Mouse (Mus musculus): ENCODE measurements at regions not wholly inside any gene's neighbourhood (a gene's known extent, or its start where the extent isn't known, plus 50 kb on each side); places are given as distances from the start of the nearest gene placed in this dataset.
A peak's percentile ranks its signal among the peaks of the same experiment; 100 is the strongest.

DNA sequence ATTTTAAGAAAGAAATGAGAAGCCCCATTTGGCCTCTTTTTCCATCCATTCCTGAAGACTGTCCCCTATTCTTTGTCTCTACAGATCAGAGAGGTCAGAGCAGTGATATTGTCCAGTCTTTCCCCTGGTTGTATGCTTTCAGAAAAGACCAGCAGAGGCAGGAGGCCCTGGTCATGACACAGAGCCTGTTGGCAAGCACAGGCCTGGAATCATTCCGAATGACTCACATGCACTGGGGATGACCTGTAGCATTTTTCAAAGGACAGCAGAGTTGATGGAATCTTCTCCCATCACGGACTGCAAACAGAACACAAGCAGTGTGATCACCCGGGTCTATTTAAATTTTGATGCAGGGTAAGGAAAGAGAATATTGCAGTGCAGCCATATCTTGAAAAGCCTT, 50.2 kb upstream of the Nxt1 start:
- peak; percentile 18 for DNase-seq (ENCODE audit: low spot score)

DNA sequence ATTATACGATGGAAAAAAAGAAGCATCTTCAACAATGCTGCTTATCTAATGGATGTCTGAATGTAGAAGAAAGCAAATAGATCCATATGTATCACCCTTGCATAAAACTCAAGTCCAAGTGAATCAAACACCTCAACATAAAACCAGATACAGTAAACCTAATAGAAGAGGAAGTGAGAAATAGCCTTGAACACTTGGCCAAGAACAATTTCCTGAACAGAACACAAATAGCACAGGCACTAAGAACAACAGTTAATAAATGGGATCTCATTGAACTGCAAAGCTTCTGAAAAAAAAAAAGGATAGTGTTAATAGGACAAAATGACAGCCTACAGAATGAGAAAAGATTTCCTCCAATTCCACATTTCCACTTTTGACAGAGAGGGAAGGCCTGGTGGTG, 60.5 kb upstream of the Nxt1 start:
- no peak for DNase-seq (ENCODE audit: low spot score)

DNA sequence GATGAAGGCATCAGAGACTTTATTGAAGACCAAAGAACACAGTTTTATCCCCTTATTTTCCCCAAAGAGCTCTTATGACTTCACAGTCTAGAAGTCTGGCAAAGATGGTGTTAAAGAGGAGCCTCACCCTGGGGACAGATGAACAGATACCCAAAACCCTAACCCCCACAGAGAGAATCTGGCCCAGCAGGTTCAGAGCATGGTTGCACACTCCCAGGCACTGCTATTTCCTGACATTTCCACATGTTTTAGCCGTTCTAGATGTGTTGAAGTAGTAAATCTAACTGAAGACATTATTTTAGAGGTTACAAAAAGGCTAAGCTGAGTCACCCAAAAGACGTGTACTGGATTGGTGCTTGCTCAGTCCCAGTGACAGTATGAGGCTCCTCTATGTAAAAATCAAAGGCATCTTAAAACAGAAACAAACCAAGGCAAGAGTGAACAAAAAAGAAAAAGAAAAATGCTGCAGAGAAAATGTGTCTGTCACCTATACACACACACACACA, 66.9 kb upstream of the Nxt1 start:
- no peak for DNase-seq (ENCODE audit: low spot score)

DNA sequence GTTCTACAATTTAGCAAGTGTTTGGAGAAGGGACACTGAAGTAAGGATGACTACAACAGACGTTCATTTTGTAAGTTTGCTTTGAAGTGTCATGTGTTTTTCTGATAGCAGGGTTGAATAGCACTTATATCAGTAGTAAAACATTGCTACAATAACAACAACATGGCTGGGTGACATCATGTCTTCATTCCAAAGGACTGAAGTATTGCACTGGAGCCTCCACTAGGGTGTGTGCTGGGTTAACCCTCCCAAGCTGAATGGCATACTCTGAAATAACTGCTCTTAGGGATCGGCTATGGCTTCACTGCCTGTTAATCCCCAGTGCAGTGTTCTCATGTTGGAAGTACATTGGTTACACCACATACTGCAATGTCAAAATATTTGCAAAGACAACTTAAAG, 68.5 kb upstream of the Nxt1 start:
- DNase-seq (ENCODE audit: low spot score) = no peak

DNA sequence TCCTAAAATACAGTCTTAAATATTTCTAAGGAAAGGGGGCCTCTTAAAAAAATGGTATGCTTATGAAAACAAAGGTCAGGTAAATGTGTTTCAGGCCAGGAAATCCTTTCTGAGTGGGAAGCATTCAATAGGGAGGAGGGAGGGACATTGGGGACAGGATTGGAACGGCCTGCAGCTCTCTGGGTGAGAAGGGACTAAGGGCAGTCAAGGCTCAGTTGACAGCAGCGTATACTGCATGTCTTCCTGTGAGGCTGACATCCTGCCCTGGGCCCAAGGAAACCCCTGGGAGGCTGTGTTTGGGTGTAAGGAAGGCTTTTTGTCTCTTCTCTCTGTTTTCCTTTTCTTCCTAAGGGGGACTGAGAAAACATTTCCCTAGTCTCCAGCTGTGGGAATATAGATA, 69.1 kb upstream of the Nxt1 start:
- DNase-seq (ENCODE audit: low spot score) = no peak

DNA sequence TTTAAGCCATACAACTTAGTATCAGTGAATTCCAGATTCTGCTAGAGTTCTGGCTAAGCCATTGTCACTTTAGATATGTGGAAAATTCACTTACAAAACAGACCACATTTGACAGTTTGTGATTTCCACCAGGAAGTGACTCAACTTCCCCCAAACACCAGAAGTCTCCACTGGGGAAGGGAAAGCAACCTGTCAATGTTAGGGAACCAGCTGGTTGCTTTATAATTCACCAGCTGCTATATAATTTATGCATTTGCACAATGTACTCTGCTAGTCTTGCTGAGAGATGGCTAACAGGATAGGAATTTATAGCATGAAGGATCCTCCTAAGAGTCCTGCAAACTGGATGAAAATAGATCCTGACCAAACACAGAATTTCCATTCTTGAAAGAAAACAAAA, 72.9 kb upstream of the Nxt1 start:
- DNase-seq (ENCODE audit: low spot score) = no peak

DNA sequence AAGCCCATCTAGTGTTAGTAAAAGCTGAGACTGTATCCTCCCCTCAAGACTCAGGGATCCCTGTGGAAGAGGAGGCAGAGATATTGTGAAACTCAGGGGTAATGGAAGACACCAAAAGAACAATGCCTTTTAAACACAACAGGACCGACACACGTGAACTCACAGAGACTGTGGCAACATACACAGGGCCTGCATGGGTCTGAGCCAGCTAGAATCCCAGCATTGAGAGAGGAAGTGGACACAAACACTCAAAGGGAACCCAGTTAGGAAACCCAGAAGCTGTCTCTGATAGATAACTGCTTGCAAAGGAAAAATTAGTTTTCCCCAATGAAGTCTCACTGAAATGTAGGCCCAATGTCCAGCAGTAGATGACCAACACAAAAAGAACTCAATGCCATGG, 75.4 kb upstream of the Nxt1 start:
- DNase-seq (ENCODE audit: low spot score) = no peak

DNA sequence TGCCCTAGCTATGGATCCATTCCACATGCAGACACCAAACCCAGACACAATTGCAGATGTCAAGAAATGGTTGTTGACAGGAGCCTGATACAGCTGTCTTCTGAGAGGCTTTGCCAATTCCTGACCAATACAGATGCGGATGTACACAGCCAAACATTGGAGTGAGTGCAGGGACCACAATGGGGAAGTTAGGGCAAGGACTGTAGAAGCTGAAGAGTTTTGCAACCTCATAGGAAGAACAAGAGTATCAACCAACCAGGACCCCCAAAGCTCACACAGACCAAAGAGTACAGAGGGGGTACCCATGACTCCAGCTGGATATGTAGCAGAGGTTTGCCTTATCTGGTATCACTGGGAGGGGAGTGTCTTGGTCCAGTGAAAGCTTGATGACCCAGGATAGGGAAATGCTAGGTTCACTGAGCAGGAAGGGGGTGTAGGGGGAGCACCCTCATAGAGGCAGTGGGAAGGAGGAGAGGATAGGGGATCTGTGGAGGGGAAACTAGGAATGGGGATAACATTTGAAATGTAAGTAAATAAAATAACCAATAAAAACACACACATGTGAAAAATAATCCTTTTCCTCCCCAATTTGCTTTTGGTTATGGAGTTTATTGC, 86.6 kb upstream of the Nxt1 start:
- DNase-seq (ENCODE audit: low spot score) = no peak

DNA sequence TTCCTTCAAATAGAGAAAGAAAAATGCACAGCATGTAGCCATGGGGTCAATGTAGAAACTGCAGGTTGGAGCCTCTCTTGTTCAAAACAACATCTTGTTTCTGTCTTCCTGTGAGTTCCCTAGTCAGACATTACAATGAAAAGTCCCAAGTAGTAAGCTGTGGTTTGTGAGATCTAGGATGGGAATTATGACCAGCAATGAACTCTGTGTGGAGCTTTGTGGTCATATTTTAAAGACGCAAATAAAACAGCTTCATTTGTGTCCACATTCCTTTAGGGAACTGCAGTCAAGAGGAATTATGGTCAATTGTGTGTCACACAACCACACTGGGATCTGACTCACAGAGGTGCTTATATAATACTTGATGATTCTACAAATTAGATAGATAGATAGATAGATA, 90.2 kb upstream of the Nxt1 start:
- no peak for DNase-seq (ENCODE audit: low spot score)

DNA sequence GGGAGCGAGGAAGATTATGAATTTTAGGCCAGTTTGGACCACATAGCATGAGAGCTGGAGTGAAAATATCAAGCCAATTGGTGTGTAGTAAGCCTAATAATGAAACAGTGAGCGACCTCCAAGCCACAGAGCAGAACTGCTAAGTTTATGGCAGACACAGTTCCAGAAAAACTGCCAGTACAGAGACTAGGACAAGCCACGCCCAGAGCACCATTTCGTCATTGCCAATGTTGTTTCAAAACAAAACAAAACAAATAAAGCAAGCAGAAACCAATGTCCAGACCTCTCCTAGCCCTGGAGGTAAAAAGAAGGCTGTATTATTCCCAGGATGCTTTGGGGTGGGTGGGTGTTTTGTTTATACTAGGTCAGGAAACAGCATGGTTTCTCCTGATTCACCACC, 90.7 kb upstream of the Nxt1 start:
- DNase-seq (ENCODE audit: low spot score) = no peak

DNA sequence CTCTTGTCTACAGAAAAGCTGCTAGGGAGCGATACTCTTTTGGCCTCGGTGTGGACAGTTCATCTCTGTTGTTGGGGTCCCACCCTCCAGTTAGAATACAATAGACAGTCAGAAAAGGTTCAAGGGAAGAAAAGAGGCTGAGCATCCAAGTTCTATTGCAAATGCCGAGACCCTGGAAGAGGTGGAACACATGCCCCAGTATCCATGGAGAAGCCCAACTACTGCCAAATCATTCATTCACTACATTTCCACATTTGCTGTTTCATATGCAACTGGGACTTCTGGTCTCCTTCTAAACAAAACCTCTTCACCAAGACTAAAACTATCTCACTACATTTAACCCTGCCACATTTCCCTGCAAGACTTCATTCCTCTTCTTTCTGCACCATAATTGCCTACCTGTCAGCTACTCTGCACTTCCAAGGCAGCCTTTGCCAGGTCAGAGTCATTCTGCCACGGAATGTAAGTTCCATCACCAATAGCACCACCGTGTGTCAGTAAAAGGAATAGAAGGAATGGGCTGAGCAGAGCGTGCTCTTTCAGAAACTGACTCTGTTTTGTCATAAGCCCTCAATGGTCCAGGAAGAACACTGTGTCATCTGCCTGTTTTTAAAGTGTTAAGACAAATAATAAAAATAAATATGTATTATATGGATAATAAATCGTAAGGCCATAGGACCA, 92.0 kb upstream of the Nxt1 start:
- DNase-seq (ENCODE audit: low spot score) = peak; percentile 44

DNA sequence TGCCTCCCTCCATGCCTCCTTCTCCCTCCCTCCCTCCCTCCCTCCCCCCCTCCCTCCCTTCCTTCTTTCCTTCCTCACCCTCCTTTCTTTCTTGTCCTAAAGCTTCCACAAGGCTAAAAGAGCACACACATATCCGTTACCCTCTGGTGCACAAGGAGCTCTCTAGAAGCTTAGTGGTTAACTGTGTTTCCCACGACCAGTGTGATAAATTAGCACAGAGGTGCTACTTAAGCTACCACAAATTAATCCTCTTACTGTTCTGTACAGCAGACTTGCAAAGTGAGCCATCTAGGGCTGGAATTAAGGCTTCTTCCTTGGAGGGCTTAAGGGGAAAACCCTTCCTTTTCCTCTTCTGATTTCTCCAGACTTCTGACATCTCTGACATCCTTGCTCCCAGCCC, 92.8 kb upstream of the Nxt1 start:
- no peak for DNase-seq (ENCODE audit: low spot score)

DNA sequence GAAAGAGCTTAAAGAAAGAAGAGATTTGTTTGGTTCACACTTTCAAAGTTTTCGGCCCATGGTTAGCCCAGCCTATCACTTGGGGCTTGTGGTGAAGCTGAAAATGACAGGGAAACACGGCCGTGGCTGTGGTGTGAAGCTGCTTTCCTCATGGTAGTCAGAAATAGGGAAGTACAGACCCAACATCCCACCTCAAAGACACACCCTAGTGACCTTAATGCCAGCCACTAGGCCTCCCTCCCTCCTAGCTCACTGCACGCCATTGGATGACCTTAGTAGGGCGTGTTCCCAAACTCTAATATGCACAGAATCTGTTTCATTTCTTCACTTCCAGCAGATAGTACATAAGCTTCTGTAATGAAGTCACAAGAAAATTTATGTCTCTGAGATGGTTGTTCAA, 93.4 kb upstream of the Nxt1 start:
- no peak for DNase-seq (ENCODE audit: low spot score)

DNA sequence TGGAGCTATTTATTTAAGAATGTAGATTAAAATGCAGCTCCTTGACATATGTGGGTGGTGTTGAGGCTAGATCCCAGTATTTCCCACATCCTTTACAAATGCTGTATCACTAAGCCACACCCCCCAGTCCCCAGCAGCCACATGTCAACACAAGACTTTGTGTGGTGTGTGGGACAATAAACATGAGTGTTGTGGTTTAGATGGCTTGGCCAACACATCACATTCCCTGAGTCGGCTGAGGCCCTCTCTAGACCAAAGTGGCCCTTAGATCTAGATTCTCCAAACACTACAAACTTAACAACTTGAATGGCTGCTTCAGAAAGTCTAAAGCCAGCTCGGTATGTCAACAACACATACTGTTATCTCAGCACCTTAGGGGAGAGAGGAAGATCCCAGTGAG, 94.2 kb upstream of the Nxt1 start:
- no peak for DNase-seq (ENCODE audit: low spot score)

DNA sequence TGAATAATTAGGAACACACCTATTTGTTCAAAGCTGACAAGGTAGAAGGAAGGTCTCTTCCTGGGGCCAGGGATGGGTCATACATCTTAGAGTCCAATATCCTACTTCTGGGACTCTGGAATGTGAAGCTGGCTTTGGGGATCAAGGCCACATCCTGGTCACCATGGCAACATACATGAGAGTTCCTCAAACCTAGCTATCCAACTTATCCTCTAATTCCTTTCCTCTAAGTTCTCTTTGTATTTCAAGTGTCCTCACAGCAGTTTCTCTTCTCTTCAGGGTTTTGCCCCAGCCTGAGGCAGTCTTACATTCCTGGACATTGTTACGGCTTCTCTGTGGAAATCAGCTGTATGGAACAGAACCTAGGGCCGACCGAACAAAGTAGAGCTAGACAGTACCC, 97.0 kb upstream of the Nxt1 start:
- DNase-seq (ENCODE audit: low spot score) = no peak

DNA sequence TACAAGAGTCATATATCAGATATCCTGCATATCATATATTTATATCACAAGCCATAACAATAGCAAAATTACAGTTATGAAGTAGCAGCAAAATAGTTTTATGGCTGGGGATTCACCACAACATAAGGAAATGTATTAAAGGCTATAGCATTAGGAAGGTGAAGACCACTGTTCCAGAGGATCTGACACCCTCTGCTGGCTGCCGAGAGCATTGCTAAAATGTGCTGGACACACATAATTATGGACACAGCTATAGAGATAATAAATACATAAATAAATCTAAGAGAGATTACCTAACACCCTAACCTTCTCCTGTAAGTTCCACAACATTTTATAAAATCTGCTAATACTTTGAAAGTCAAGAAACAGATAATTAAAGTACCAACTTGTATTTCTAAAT, 100.2 kb upstream of the Nxt1 start:
- DNase-seq (ENCODE audit: low spot score) = peak; percentile 38

DNA sequence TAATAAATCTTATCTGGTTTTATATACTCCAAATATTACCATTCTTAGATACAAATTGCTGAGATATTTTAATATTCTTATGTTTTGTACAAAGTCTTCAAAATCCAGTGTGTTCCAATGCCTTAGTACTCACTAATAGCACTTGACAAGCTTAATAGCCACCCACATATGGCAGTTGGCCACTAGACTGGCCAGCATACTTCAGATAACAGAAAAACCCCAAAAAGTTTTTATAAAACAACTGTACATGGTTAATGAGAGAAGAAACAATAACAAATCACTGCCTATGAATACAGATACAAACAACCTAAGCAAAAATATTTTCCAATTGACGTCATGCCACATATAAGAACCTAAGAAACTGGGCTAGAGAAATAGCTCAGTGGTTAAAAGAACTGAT, 100.8 kb upstream of the Nxt1 start:
- no peak for DNase-seq (ENCODE audit: low spot score)

DNA sequence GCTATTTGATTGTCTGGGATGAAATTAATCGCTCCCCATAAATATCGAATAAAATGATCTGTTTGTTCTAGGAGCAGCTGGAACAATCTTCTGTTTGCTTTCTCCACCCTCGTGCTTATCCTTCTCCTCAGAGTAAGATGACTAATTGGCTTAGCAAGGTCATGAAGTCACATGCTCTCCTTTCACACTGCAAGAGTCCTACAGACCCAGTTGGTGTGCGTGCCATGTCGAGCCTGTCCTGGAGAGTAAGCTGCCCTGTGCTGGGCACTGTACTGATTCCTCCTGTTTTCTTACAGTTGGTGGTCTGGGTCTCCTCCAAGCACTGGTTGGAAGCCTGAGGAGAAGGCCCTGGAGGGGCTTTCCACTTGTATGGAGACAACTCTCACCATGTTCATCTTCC, 101.4 kb upstream of the Nxt1 start:
- DNase-seq (ENCODE audit: low spot score) = no peak

DNA sequence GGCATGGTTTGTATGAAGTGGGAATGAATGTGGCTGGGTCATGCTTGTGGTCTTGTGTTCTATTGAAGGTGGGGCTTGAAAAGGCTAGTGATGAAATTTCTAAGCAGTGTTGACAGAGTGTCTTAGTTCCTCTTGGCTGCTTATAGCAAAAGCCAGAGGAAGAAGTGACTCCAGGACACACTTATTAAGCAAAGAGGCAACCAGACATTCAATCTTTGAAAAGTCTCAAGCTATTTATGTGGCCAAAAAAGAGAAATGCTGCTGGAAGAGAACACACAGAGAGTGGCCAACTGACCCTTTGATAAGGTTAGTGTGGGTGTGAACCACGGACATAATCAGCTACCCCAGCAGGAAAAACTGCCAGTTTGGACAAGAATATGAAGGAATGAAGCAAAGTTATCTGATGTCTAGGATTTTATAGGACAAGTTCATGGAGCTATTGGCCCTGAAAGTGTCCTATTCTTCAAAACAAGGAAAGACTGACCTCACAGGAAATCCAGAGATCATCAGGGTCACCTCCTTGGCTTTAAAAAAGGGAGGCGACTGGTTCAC, 104.4 kb upstream of the Nxt1 start:
- no peak for DNase-seq (ENCODE audit: low spot score)

DNA sequence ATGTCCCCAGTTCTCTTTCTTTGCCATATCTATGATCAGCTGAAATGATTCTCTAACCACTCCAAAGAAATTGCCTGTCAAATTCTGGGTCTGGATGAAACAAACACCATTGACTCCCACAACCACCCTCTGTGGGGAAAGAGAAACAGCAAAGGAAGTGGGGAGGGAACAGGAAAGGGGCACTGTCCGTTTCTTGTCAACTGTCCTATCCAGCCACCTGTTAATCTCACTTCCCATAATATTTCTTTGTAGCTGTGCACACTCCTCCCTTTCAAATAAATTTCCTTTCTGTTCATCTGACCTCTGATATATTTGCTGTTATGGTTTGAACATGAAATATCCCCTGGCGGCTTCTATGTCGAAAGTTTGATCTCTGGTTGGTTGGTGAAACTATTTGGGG, 109.0 kb upstream of the Nxt1 start:
- no peak for DNase-seq (ENCODE audit: low spot score)

DNA sequence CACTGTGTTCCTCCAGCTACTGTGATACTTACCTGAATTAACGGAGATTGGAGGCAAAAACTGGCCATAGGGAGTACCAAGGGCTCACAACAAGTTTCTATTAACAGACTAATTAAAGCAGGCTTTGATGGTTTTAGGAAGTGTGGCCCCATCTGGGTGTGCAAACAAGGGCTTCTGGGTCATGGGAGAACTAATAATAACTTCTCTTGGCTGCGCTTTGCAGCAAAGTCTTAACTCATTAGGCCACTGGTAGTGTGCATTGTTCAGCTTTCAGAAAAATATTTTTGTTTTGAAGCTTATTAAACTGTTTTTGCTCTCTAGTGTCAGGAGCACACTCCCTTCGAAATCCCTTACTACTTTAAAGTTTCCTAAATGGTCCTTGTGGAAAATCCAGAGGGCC, 110.4 kb upstream of the Nxt1 start:
- no peak for DNase-seq (ENCODE audit: low spot score)

DNA sequence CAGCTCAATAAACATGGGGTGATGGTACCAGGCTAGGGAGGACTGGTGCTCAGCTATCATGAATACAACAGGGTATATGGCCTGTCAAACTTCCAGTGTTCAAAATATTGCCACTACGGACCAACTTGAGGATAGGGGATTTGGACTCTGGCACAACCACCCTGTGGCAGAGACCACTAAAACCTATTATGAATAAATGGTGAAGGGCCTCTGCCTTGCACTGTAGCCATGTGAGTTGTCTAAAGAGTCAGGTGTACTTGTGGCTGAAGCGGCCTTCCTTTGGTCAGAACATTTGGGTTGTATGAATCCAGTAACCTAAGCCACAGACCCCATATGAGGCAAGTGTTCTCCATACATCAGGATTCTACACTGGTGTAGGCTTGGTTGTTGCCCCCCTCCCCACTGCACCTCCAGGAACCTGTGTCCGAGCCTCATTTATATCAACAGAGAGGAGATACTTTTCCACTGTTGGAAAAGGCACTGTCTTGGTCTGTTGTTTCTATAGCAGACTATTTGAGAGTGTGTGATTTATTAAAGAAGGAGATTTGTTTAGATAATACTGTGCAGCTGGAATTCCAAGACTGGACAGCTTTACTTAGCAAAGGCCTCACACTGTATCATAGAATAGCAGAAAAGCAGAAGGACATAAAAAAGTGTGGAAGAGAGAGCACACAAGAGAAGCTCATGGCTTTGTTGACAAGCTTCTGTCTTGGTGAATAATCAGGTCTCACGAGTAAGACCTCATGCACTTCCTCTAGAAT, 112.2 kb upstream of the Nxt1 start:
- no peak for DNase-seq (ENCODE audit: low spot score)

DNA sequence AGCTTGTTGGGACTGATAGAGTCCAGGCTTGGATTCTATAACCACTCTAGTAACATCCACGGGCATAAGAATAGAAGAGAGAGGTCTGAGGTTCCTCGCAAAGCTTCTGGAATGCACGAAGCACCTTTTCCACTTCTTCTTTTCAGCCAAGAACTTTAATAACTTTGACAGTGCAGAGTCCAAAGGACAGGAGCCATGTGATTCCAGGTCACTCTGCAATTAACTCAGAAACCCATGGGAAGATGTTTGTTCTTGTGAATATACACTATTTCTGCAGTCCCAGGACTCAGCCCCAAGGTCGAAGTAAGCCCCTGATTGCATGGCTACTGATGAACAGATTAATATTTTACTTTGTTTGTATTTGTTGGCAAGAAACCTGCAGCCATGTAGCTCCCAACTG, 113.0 kb upstream of the Nxt1 start:
- no peak for DNase-seq (ENCODE audit: low spot score)

Measured in ovary, postnatal 14 days (tissue).